Mouse (Mus musculus): ENCODE results near the gene Capn8.

Capn8 gene

DNA sequence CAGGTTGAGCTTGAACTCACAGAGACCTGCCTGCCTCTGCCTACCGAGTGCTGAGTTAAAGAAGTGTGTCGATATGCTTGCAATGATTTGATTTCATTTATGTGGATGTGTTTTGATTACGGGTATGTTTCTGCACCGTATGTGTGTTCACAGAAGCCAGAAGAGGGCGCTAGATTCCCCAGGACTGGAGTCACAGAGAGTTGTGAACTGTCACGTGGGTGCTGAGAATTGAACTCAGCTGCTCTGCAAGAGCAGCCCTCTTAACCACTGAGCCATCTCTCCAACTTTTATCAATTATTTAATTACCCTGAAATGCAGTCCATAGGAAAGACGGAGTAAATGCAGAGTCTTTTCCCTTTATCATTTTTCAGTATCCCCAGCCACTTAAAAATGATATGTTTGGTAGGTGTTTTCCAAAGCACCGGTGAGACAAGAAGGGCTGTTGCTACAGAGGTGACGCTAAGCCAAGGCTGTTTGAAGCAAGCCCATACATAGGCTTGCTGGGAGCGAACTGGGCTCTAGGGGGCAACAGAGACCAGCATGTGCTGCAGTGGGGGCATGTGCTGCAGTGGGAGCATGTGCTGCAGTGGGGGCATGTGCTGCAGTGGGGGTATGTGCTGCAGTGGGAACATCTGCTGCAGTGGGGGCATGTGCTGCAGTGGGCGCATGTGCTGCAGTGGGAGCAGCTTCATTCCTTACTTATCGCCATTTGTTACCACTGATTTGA lies 11.0 kb upstream of the Capn8 start:
- peak; percentile 73 for DNase-seq

DNA sequence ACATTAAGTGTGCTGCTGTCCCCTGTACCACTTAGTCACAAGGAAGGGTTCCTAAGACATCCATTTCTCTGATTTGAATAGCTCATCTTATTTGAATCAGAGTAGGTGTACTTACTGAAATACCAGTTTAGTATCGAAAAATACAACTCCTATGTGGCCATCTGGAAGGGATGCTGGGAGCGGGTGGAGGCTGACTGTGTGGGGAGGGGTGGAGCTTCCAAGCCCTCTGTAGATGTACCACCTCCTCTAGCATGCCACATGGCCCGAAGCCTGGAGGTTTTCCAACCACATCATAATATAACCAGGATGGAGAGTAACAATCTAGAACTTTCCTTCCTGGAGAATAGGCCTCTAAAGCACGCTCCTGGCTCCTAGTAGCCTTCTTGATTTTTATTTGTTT lies 6.5 kb upstream of the Capn8 start:
- no peak for DNase-seq

DNA sequence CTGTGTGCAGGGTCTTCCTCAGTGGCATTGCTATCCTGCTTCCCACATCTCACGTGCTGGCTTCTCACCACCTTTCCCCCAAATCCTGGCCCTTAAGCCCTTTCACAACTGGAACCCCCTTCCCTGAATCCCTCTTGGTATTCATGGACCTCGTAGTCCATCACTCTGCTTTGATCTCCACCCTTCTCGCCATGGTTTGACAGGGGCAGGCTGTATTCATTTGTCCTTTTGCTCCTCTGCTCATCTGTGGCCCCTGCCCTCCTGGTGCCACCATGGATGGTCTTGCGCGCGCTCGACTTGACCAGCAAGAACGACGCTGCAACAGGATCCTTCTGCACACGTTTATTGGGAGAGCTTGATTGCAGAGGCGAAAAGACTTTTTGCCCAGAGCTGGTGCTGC lies 5.3 kb upstream of the Capn8 start:
- no peak for DNase-seq

DNA sequence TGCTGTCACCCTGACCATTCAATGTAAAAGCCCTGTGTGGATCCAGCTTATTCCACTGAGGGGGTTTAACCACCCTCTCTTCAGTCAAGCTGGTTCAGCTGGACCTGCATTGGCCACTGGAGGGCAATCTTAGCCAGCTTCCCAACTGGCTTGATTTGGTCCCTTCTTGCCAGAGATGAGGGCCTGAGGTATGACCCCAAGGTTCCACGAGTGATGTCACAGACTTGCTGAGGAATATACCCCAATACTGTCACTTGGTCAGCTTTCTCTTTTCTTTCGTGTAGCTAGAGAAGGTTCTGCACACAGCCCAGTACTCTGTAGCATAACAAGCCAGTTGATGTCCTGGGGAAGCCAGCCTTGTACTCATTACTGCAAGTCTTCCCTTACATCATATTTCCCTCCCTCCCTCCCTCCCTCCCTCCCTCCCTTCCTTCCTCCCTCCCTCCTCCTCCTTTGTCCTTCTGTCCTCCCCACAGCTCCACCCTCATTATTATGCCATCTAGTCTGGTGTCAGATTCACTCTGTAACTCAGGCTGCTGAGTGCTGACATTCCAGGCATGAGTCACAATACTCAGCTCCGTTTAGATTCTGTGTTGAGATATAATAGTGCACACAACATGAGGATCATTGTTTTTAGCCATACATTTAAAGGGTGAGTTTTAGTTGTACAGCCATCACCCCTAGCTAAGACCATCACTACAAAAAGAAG lies 4.3 kb upstream of the Capn8 start:
- DNase-seq, result peak; percentile 61

DNA sequence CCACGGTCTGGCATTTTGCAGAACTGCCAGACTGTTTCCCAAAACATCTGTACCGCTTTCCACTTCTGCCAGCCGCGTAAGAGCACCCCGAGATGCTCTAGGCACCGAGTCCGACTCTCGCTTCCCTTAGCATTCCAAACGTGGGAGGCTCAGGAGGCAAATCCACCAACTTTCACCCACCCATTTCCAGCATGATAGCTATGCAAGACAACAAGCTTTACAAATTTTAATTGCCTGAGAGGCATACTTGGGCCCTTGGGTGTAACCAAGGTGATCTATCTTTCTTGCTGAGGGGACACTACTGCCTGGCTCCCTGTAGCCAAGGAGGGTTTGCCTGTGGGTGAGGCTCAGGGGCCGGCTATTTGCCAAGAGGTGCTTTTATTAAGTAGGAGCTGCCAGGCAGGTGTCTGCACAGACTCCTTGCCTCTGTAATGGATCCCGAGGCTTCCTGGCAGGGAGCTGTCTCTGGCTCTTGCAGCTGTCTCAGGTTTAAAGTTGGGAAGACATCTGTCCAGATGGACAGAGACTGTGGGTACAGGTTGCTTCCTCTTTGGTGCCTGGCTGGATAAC lies 2.8 kb upstream of the Capn8 start:
- peak; percentile 55 for DNase-seq

DNA sequence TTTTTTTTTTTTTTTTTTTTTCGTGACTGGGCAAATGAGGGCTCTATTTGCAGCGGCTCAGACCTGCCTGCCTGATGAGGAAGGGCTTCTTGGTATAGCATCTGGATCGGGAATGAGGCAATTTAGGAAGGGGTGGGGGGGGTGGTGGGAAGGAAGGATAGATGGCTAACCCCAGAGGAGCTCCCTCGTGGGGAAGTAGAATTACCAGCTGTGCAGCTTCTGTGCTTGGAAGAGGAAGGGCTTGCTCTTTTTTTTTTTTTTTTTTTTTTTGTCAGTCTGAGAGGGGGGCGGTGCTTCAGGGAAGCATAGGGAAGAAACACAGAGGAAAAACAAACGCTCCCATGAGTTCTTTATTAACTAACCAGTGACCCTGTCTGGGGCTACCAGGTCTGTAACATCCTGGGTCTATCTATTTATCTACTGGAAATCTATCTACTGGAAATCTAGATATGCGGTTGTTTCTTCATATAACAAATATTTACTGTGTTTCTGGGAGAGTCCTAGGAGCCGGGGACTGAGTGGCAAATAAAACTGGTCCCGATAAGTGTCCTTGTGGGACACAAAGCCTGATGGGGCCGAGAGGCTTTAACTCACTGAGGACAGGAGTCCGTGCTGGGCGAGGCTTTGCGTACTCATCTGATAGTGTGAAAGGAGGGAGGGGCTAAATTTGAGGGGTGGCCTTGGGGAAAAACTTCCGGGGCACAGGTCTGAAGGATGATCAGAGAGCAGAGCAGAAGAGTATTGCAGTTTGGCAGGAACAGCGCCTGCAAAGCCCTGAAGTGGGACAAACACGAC lies 2.0 kb upstream of the Capn8 start:
- DNase-seq, result peak; percentile 55

DNA sequence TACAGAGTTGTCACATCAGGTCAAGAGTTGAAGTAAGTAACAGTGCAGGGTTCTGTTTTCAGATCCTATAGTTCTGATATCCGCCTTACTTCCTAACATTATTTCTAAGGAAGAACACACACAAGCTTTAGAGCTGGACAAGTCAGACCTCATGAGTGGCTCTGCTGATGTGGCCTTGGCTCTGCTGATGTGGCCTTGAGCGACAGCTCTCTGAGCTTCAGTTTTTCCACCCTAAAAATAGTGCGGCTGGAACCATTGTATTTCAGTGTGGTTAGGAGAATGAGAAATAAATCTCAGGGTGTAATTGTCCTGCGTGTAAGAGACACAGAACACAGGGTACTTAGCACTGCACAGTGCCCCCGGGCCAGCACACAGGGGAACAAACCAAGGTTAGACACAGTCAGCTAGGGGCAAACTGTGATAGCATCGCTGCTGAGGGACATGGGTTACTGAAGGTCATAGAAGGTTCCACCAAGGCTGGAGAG lies 586 bp downstream of the Capn8 start:
- DNase-seq, result no peak

DNA sequence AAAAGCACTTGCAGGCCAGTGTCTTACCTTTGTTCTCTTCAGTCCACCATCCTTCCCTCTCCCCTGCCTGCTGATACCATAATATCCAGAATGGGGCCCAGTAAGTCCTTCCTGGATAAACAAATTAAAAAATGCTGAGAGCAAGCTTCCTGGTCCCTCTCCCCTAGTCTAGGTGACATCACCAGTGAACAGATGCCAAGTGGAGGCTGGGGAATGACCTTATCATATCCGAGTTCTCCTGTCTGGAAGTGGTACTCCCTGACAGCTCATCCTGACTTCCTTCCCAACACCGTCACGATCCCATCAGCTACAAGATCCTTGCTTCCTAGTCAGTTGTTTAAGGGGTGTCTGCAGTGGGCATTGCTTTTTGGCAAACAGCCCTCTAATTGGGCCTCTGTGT lies 6.3 kb downstream of the Capn8 start:
- DNase-seq, result peak; percentile 42

DNA sequence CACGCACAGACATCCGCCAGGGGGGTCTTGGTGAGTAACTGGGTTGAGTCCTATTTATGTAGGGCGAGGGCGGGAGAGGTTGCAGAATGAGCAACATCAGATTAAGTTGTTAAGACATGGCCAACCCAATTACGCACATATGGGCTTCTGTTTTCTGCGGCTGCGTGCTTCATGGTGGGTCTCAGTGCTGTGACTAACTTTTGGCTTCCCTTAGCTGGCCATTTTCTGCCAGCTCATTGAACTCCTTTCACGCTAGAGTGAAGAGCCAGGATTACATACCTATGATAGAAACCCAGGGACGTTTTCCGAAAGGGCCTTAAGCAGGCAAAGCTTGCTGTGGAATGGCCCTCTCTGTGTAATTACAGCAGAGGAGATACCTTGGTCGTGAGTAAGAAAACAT lies 7.2 kb downstream of the Capn8 start:
- DNase-seq, result no peak

DNA sequence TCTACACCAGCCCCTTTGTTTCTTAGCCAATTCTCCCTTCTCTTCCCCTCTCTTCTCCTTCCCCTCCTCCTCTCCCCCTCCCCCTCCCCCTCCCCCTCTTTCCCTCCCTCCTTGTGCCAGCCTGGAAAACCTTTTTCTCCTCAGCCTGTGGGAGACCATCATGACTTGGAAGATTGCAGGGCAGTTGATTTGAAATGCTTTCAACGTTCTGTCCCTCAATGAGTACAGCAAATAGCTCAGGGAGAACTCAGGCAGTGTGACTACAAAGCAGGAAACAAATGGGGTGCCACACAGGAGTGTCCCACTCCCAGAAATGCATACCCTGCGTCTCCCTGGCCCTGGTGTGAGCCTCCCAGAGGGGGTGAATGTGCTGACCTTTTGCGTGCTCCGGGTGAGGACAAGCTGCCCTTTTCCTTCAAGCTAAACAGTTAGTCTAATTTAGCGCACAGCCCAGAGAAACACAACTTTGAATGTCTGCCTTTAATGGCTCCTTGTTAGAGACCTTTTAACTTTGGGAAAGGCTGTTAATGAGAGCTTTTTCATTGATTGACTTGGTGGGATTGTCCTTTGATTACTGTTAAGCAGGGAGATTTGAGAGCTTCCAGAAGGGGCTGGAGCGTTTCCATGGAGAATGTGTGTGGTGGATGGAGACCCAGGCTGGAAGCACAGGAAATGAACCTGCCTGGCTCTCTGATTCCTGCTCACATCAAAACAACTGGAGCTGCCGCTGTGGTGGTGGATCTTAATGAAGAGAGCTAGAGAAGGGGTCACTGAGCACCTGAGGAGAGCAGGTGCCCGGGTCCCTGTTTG lies 9.3 kb downstream of the Capn8 start:
- DNase-seq, result no peak

DNA sequence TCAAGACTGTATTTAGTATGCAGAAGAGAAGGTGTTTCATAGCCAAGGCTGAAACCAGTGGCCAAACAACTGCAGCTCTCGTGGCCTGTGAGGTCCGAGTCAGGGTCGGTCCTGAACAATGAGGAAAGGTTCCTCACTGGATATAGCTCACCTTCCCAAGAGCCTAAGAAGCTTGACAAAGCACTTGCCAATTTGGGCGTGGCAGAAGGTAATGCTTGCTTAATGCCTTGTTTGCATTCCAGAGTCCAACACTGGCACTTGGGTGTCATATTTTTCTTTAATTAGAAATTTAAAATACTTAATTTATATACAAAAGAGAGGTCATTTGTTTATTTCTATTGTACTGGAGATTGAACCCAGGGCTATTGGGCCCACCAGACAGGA lies 9.9 kb downstream of the Capn8 start:
- peak; percentile 82 for DNase-seq

DNA sequence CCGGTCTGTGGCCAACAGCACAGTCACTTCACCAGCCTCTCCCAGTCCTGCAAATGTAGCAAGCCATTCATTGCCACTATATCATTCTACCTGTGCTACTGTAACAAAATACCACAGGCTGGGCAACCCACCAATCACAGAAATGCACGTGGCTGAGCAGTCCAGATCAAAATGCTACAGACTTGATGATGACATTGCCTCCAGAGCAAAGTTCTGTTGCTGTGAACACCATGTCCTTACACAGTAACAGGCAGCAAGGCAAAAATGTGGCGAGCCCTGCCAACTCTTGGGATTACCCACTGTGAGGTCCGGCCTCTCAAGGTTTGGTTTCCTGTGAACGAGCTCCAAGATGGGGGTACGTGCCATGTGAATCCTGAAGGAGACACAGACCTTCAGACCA lies 19.4 kb downstream of the Capn8 start:
- DNase-seq, result no peak

DNA sequence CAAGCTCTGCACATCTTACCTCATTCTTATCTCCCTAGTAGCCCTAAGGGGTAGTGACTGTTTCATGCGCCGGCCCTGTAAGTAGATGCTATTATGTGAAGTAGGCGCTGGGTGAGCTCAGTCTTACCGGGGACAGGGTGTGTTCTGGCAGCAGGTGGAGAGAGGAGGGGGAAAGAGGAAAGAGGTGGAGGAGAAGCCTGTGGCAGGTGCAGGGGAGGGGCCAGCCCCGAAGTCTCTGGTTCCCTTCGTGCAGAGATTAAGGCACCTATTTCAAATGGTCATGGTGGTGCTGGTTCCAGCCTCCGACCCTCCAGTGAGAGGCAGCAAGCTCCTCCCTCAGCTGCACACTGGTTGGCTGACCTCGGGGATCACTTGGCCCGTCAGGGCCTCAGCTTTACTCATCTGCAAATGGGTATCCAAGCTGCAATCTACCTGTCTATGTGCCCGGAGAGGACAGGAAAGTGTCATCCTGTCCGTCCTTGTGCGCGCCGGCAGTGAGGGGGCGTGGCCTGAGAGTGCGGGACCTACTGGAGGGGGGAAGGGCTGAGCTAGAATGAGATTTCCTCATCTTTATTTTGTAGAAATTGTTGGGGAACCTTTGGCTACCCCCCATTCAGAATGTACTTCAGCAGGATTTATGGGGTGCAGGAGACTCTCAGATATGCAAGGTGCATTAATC lies 20.5 kb downstream of the Capn8 start:
- peak; percentile 44 for DNase-seq

DNA sequence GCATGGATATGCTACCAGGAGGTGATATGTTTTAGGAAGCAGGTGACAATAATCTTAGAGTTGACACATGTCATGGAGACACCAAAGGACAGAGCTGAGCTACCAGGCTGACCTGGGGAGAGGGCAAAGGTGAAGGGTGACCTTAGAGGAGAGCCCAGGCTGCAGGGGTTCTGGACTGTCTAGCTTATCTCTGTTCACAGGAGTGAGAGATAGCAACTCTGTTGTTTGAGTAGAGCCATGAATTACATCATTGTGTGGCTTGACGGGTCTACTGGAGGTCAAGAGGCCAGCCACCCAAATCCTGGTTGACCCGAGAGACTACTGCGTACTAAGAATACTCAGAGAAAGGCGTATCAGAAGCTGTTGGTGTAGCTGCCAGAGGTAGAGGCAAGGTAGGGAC lies 22.9 kb downstream of the Capn8 start:
- DNase-seq, result no peak

DNA sequence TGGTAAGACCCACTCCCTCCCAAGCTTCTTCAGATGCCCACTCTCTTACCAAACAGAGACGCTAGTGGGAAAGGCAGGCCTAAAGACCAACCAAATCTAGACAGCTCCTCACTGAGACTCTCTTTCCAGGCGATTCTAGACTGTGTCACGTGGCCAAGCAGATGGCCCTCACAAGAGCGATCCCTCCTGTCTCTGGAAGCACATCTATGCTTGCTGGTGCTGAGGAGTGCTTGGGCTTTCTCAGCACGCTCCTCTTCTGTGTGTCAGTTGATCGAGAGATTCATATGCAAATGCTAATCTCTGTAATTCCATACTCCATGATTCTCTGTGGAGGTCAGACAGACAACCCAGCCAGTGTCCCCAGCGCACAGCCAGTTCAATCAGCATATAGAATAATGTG lies 26.7 kb downstream of the Capn8 start:
- no peak for DNase-seq

DNA sequence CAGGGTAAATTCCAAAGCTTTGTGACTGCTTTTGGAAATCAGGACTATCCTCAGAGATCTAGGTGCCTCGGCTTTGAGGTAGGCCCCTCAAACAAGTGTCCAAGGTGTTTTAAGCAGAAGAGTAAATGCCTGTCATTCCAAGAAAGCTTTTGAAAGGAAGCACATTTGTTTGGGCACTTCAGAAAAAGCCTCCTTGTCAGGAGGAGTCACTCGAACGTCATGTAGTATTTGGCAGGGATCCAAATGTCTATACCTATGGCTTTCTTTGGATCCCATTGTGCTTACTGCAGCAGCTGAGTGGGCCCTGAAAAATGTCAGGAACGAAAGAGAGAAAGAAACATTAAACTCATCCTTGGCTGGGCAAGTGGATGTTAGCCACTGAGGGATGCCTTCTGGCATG lies 27.6 kb downstream of the Capn8 start:
- peak; percentile 15 for DNase-seq

DNA sequence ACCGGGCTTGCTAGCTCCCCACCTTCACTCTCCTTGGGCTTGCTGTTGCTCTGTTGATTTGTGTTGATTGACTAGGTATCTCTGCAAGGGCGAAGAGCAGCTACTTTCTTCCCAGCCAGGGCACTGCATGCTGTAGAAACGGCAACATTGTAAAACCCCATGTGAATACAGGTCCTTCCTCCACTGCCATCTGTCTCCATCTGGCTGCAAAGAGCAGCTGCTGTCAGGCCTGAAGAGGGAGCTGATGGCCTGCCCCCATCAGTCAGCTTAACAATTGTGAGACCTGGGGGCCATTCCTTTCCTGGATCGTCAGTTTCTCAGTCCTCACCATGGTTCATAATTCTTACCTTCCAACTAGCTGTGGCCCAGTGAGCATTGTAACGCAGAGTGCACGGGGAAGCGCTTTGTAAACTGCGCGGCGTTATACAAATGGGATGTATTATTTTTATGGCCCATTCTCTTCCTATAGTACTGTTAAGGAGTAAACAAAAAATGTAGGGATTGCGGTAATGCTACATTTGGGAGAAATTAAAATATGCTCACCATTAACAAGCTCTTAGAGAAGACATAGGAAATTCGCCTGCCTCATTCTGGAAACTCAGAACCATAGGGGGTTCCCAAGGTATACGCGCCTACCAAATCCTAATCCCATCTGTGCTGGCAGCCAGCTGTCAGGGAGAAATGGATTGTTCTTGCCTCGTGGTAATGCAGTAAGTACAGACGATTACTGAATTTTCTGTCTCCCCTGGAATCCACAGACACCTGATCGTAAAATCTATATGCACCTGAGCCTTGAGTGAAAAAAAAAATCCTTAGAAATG lies 40.7 kb downstream of the Capn8 start:
- no peak for DNase-seq

DNA sequence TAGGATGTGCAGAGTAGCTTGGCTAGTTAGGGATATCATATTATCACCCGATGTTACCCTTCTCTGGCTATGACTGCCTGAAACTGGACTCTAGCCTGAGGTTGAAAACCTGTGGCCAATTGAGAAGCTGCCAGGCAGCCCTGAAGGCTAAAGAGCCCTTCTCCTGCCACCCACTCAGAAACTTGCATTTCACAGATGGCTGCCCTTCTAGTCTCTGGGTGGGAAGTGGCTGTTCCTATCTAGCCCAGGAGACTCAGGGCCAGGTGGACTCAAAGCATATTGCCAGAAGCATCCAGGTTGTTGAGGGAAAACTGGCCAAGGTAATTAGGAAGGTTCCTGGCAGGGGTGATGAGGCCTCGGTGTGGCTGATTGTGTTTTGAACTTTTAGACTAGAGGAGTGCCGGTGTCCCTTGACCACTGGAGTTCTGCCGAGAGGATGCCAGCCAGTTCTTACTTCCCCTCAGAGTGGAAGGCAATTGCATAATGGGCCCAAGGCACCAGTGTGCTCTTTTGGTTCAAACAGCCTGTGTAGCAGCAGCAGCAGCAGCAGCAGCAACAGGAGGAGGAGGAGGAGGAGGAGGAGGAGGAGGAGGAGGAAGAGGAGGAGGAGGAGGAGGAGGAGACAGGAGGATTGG lies 45.0 kb downstream of the Capn8 start:
- DNase-seq, result no peak

DNA sequence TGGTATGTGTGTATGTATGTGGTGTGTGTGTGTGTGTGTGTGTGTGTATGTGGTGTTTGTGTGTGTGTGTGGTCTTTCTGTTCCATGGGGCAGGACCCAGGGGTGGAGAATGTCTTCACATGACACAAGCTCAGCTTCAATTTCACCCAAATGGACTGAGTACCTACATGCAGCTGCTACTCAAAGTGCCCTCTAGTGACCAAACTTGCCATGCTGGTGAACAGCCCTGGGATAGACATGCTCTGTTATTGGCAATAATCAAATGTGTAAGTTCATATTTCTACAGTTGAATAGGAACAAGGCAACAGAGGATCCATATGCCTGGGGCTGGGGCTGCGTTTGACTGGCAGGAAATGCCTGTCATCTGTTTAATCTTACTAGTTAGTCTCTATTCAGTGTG lies 50.7 kb downstream of the Capn8 start:
- DNase-seq, result peak; percentile 46

DNA sequence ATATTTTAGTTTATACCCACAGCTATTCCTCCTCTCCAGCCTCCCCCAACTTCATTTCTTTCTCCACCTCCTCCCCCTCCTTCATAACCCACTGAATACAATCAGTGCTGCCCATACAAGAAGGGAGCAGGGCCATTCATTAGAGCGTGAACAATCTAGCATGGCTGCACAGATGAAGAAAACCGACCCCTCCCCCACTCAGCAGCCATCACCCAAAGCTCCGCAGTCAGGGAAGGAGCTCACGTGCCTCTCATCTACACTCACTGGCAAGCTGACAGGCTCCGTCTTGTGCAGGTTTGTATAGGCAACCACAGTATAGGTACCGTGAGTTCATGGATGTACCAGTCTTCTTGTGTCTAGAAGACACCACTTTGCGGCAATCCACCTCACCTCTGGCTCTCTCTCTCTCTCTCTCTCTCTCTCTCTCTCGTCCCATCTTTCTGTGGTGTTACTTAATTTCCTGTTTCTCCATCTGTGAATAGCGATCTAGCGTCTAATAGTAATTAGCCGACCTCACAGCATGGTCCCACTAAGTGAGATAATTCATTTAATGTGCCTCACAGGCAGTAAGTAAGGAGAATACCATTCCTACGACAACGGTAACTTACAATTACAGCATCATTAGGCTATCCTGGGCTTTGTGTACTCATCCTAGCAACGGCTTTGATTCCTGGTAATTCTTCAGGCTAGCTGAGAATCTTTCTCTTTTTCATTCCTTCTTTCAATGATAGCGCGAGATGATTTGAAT lies 53.6 kb downstream of the Capn8 start:
- DNase-seq, result peak; percentile 40

All from lung, postnatal 36 days (tissue).